Mouse (Mus musculus) bone marrow macrophage, adult 2 months (primary cell): ENCODE results near the gene Aebp1.

Experiments used
- CTCF ChIP-seq: IDR thresholded peaks from 2 replicates; pipeline ENCODE4 v1.5.1; 2012; ENCODE audit warnings: low read depth, mild to moderate bottlenecking, low read length, moderate library complexity
- POLR2A ChIP-seq: IDR thresholded peaks from 2 replicates; pipeline ENCODE4 v1.6.1; 2012; ENCODE audit warnings: mild to moderate bottlenecking, low read depth, low read length, borderline replicate concordance

DNA sequence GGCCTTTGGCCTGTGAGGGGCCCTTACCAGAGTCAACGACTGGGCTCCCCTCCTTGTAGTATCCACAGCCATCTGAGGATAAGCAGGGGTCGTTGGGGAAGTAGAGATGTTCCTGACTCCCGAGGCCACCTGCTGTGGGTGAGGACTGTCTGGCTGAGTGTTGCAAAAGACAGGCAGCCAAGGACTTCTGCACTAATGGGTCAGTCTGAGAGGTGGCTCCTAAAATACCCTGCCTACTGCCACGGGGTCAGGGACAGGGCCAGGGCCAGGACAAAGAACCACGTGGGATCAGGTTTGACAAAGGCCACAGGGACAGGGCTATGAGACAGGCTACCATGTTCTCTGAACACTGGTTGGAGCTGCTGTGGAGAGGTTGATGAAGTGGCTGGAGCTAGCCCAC lies 53.2 kb downstream of the Aebp1 start:
- TF ChIP-seq CTCF (no peak), POLR2A (no peak)
